Mouse (Mus musculus): ENCODE data around the gene Pstpip1.
A peak's percentile ranks its signal among the peaks of the same experiment; 100 is the strongest.

The Pstpip1 gene

DNA sequence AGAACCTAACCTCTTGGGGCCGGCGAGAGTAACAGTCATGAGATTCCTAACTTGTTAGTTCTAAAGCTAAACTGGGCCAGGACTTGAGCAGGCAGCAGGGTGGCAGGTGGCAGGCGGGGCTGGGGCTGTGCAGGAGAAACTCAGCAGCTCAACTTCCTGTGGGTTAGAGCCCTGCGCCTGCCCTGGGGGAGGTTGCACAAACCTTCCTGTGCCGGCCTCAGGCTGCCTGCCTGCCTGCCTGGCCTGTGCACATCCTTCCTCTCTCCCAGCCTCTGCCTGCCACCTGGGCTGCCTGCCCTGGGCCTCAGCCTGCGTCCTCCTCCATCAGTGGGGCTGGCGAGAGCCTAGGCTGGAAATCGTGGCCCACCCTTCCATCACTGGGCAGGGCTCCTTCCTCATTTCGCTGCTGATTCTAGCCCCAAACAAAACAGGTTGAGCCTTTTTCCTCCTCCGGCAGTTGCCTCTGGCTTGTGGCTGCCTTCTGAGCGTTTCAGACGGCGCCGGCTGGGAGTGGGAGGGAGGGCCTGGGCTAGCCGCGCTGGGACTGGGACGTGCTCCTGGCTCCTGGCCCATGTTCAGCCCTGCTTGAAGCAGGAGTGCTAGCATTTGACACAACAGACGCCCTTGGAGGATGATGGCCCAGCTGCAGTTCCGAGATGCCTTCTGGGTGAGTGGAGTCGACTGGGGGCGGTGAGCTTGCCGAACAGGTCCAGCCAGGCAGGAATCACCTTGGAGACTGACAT, at the start of gene Pstpip1:
Gene Pstpip1, plus strand, starts transcription at position 185 of the 743 bp plus-strand sequence.
- DNase-seq, result peak; percentile 61 to 83

GRCm38 (mm10) chr9:56041372-56042180, 48.2 kb upstream of the Pstpip1 start, which contains the start of gene Rcn2:
Rcn2 (plus strand) TSS chr9:56041845.
- DNase-seq, result peak; percentile 96 to 98

DNA sequence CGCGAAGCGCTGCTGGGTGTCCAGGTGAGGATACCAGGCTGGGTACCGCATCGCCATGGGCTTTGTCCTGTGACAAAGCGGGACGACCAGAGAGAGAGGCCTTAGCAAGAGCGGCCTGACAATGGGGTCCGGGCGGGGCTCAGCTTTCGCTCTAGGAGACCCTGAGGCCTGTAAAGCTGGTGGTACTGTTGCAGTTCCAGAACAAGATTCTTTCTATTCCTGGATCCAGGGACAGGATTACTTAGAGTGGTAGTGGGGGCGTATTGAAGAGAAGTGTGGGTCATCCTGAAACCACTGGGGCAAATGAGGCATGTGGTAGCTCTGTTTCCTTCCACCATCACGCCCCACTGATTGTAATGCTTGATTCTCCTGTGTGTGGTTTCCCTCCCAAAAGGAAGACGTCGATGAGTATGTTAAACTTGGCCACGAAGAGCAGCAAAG, 47.6 kb upstream of the Pstpip1 start:
- no peak for DNase-seq

- DNase-seq, result no peak
Observed at GRCm38 (mm10) chr9:56053796-56054195, 36.0 kb upstream of the Pstpip1 start.

- DNase-seq, result no peak
Observed at GRCm38 (mm10) chr9:56056147-56056546, 33.6 kb upstream of the Pstpip1 start.

- DNase-seq, result no peak
Observed at GRCm38 (mm10) chr9:56062336-56062735, 27.4 kb upstream of the Pstpip1 start.

DNA sequence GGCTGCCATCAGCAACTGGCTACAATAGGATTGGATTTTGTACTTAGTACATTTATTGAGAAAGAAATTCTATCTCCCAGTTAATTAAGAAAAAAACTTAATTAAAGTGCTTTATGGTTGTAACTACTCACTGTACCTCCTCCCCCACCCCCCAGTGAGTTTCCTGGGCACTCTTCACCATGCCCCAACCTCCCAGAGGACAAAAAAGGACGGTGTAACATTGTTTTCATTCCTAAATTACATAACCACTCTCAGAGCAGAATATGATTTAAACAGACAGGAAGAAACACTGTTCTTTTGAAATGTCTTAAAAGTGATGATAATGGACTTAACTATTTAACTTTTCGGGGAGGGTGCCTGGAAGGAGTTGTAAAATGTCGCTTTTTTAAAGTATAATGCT, 24.8 kb upstream of the Pstpip1 start:
- no peak for DNase-seq

GRCm38 (mm10) chr9:56067964-56068363, 21.8 kb upstream of the Pstpip1 start:
- no peak for DNase-seq

GRCm38 (mm10) chr9:56068630-56069029, 21.1 kb upstream of the Pstpip1 start:
- DNase-seq, result no peak

GRCm38 (mm10) chr9:56072861-56073260, 16.9 kb upstream of the Pstpip1 start:
- DNase-seq, result no peak

DNA sequence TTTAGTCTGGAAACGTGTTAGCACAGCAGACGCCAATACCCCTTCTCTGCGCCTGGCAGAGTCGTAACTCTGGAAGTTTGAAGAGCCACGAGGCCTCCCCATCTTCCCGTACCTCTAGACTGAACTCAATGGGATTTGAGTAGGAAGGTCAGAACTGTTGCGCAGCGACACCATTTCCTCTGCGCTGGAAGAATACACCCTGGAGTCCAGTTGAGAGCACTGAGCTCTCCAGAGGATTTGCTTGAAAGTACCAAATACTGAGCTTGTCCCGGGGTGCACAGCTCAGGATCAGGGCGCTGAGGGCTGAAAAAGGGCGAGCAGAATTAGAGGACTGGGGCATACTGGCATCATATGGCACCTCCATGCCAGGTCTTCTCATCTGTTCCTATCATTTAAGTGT, 14.9 kb upstream of the Pstpip1 start:
- no peak for DNase-seq

DNA sequence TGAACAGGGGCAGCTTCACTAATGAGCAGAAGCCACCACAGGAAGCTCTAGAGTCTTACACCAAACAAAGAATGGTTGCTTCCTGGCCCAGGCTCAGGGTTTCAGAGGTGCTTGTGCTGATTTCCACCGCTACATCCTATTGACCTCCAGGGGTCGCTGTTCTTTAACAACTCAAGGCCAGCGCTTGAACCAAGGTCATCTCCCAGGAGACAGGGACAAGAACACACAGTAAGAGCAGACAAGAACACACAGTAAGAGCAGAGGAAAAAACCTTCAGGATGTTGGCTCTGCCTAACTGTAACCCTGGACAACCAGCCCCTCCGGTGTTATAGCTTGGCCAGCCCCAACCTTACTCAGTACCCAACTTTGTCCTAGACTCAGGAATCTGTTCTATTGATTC, 14.5 kb upstream of the Pstpip1 start:
- peak; percentile 63 to 75 for DNase-seq

DNA sequence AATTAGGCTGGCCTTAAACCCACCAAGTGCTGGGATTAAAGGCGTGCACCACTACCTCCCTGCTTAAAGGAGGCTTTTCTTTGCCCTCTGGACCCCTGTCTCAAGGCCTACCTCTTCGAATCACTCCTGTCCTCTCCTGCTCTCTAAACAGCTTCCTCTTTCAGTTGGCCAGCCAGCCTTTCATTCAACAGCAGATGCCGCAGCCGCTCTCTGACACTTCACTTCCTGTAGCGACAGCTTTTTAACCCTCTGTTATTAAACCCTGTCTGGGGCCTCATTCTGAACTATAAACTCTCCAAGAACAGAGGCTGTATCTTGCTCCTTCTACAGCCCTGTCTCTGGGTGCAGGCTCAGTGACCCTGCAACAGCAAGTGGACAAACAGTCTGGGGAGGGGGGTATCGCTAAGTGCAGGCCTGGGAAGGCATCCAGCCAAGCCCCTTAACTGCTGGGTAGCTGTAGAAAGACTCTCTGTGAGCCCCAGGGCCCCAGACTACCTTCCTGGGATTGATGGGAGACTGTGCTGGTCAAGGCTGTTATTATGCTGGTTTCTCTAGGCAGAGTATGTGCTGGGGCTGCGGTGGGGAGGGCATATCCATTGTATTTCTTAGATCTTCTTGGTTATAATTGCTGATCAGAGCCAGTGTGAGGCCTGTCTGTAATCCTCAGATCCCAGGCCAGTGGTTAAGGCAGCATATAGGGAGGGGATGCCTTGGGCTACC, 13.7 kb upstream of the Pstpip1 start:
- no peak for DNase-seq

- DNase-seq, result no peak
Observed at GRCm38 (mm10) chr9:56079587-56079986, 10.2 kb upstream of the Pstpip1 start.

DNA sequence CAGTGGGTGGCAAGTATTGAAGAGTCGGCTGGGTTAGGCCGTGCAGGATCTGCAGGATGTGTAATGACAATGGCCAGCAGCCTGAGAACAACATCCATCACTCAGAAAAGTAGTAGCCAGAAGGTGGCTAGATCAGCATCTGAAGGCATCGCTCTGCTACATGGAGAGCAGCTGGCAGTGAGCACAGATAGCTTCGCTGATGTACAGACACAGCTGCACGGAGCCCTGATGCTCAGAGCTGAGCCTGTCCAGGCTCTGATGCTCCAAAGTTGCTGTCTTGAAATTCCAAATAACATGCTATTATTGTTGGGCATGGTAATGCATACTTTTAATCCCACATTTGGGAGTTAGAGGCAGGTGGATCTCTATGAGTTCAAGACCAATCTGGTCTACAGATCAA, 3.2 kb upstream of the Pstpip1 start:
- DNase-seq, result no peak

DNA sequence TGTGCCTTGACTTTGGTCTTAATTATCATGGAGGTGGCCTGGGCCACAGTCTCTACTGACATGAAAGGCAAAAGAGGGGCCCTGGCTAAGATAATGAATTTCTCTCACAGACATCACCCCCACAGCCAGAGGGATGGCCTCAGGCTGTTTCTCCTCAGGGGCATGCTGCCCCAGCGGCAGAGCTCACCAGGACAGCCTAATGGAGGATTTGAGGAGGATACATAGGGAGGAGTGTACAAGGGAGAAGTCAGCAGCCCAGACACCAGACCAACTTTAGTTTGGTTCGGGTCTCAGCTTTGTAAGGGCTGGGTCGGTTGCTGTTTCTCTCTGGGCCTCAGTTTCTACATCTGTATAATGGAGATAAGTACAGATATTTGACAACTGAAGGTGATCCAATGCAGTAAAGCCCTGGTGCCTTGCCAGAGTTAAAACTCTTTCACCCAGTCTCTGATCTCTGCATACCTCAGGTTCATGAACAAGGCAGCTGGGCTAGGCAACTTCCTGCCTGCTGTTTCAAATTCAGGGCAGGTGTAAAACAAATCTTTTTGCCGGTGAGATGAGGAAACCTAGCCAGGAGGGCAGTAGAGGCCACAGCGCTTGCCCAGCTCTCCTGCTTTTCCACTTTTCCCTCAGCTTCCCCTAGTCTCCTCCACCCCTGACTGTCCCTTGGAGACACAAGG, 924 bp downstream of the Pstpip1 start:
- DNase-seq, result no peak

DNA sequence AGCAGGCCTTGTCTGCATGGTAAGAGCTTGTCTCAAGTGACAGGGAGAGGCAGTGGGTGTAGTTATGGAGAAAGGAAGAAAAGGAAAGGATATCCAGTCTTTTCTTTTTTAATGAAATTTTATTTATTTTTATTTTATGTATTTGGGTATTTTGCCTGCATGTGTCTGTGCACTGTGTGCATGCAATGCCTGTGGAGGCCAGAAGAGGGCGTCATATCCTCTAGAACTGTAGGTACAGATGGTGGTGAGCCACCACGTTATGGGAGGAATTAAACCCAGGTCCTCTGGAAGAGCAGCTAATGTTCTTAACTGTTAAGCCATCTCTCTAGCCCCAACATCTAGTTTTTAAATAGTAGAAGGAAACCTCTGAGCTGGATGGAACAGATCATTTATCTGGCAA, 2.3 kb downstream of the Pstpip1 start:
- peak in 1 of 2 experiments; percentile 52 for DNase-seq

- no peak for DNase-seq
Observed at GRCm38 (mm10) chr9:56097584-56098298, 8.0 kb downstream of the Pstpip1 start.

DNA sequence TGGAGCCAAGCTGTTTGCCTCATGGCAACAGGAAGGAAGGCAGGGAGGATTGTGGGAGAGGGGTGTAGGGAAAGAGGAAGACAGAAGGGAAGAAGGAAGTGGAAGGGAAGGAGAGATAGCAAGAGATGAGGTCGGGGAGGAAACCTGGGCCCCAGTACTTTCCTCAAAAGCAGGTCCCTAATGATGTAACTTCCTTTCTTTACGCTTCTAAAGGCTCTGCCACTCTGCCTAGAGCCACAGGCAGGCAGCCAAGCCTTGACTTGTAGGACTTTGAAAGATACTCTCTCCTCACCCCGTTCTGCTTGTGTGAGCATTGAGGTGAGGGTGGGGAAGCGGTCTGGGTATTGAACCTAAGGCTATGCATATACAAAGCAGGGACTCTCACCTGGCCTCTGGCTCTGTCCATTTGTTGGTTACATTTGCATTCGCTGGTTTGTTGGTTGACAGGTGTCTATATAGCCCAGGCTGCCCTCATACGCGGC, 10.3 kb downstream of the Pstpip1 start:
- DNase-seq, result no peak

- no peak for DNase-seq
Observed at GRCm38 (mm10) chr9:56101022-56101421, 11.3 kb downstream of the Pstpip1 start.

DNA sequence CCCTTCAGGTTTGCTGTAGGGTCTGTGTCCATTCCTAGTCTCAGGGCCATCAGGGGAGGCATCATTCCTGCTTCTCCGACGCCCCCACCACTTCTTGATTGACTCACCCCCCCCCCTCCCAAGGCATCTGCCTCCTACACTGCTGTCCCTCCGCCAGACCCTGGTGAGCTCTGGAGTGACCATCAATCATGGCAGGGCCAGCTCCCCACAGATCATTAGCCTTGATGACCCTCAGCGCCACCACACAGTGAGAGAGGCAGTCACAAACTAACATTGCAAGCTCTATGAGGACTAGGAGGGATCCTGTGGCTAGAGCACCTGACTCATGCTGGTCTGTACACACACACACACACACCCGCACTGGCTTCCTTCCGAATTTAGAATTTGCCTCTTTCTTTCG, 15.2 kb downstream of the Pstpip1 start:
- no peak for DNase-seq

All from cerebellum, postnatal 14 days (tissue).